Mouse (Mus musculus): ENCODE results near the gene Cdk19.
A peak's percentile ranks its signal among the peaks of the same experiment; 100 is the strongest.
"Not testable (repeated sequence)": the region's sequence is repeated elsewhere in the genome, so short reads cannot be mapped to it uniquely, and the experiment has no call there.

The Cdk19 gene

DNA sequence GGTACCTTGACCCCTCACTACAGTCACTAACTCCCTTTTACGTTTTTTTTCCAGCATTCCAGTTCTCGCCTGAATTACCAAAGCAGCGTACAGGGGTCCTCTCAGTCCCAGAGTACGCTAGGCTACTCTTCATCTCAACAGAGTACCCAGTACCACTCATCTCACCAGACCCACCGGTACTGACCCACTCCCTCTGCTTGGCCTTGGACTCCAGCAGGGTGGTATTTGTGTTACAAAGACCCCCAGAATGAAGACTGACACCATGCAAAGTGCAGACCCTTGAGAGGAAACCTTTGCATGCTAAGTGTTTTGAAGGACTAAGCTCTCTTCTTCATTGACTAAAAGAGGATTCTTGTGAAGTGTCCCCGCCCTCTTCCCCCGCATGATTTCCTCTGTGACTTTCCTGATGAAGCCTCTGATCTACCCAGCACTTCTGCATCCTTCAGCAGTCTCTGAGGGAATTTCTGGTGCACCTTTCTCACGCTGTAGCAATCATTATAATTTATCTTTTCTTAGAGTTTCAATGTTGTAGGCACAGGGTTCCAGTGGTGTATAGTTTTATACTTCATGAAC lies 140.3 kb downstream of the Cdk19 start:
- no peak for DNase-seq (ENCODE audit: low read depth)

DNA sequence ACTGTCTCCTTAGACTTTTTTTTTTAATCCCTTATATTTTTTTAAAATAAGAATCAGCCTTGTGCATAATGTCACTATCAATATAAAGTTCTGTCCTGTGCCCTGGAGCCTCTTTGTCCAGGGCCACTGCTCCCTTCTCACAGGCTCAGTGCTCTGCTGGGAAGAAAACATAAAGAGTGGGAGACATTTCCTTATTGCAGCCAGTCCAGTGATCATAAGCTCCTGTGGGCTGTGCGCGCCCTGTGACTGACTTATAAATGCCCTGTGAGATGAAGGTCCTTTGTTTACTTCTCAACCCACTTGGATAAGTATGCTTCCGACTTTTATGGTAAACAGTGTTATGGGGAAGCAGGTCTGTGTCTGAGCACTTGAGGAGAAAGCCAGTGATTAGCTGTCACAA lies 142.2 kb downstream of the Cdk19 start:
- no peak for DNase-seq (ENCODE audit: low read depth)

DNA sequence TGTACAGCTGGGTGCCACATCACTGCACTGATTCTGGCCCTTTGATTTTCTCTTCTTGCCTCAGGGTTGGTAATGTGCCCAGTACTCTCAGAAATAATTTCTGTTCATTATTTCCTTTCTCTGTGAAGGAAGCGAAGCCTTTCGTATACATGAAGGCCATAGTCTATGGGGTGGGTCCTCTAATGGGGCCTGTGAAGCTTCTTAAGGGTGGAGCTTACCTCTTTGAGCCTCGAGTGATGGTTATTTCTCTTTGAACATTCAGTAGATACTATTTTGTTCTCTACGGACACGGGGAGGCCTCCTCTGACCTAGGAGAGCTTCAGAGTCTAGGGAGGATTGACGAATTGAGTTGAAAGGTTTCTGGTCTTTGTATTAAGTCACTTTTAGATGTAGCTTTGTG lies 142.9 kb downstream of the Cdk19 start:
- DNase-seq (ENCODE audit: low read depth), result no peak

DNA sequence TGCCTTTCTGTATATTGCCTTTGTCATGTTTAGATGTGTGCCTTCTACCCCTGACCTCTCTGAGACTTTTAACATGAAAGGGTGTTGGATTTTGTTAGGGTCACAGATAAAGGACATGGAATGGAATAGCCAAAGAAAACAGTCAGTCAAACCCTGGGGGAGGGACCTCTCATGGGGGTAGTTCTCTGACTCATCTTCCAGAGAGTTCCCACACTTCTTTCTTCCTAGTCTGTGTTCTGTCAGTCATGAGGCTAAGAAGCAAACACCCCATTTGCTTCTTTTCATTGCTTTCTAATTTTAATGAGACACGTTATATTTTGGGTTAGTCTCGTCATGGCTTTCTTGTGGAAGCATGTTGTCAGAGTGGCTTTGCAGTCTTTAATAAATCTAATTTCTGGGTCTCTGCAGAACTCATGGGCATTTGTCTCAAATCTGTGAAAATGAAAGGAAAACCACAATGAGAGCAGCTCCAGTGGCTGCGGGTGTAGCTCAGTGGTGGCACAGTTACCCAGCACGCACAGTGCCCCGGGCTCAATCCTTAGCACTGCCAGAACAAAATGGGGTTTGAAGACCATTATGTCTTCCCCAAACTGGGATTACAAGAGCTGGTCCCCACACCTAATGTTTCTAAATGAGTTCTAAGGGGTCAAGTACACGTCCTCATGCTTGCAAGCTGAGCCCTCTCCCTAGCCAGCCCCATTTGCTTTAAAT lies 149.9 kb downstream of the Cdk19 start:
- peak; percentile 45 for DNase-seq (ENCODE audit: low read depth)

DNA sequence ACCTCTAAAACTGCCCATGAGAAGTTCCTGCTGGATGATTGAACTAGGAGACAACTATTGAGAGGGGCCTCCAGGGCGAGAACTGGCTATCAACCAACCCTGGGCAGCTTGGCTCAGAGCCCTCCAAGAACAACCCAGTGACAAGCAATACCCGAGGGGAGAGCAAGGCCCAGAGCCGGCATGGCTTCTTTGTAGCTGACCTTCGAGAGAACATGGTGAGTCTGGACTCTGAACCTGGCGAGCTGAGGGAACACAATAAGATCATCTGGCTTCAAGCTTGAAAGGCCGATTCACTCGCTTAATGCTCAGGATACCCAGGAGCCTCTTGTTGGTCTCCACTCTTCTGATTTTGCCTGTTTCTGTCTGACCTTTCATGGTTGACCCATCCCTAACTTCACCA lies 151.8 kb downstream of the Cdk19 start:
- no peak for DNase-seq (ENCODE audit: low read depth)

DNA sequence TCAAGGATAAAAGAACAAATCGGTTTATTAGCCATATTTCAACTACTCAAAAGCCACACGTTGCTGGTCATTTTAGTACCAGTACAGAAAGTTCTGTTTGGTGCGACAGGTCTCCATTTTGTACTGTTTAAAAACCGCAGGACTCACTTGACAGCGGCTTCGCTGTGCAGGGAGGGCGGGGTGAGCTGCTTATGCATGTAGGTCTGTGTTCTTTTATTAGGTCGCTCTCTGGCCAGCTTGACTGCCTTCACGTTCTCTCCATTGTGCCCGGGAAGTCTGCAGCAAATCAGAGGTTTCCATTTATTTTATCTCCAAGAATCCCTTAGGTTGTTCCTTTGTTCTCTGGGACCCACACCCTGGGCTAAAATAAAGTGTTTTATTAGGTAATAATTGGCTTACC lies 152.4 kb downstream of the Cdk19 start:
- no peak for DNase-seq (ENCODE audit: low read depth)

DNA sequence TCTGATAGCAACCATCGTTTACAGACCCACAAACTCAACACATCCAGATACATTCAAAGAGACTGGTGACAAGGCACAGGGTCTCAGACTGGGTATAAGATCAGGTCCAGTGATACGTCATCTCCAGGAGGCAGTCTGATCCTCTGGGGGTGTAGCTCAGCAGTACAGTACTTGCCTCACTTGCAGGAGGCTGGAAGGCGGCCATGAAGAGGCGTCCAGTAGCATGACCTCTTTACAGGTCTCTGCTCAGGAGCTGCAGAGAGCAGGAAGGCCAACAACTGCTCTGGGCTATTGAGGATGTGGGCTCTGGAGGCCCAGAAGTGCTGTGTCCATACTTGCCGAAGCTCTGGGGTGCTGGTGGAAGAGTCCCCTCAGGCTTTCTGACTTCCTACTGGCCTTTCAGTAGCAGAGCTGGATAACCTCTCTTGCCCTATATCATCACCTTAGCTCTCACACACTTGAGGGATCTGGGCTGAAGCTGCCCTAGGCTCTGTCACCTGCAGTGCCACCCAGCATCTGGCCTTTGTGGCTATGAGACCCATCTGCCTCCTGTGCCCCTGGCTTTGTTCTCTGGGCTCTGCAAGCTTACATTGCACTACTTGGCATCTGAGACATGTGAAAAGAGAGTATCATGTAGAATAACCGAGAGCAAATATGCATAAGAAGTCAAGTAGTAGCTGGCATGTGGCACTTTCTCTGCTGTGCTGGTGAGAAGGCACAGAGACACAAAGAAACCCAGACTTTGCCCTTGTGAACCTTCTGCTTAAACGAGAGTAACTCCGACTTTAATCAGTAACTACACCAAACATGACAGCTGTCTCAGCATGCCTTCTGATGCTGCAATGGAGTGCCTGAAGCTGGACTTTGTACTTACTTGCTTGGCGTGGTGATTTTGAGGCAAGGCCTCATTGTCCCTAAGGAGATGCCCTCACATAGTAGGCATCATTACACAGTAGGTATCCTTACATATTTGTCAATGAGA lies 155.1 kb downstream of the Cdk19 start:
- no peak for DNase-seq (ENCODE audit: low read depth)

DNA sequence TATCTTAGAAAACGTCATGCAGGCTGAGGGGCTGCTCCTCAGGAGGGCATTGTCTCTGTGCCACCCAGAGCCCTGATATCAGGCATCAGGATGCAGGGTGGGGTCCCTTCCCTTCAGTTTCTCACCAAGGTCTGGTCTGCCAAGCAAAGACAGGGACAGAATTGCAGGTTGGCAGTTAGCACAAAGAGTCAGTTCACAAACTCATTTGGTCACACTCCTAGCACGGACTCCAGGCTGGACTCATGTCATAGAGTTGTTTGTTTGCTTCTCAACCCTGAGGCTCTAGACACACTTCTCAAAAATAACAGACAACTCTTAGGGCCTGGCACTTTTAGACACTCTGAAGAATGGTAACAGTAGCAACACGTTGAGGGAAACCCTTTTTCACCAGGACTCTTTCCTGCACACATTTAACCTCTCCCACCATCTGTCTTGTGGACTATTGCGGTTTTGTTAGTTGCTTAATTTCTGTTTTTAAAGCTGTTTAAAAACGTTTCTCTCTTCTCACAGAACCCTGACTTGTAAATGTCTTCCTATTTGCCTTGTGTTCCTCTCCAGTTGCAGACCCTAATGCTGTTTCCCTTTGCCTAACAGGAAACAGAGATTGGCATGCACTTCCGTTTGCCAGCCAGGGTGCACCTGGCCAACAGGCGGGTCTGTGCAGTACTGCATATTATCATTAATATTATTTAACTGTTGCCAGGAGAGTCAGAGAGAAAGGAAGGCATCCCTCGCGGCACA lies 158.1 kb downstream of the Cdk19 start:
- DNase-seq (ENCODE audit: low read depth), result no peak

DNA sequence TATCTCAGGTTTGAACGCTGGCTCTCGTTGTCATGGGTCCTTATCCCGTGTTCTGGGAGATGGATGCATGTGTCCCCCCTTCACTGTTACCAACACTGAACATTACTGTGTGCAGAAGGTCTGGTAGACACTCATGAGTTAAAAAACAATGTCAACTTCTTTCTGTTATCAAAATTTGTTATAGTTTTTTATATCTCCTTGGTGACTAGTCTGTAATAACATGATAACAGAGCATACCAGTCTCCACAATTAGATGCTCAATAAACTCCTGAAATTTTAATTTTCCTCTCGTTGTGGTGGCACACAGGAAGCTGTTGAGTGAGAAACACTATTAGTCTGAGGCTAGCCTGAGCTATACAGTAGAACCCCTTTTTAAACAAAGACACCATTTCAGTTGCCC lies 159.1 kb downstream of the Cdk19 start:
- no peak for DNase-seq (ENCODE audit: low read depth)

DNA sequence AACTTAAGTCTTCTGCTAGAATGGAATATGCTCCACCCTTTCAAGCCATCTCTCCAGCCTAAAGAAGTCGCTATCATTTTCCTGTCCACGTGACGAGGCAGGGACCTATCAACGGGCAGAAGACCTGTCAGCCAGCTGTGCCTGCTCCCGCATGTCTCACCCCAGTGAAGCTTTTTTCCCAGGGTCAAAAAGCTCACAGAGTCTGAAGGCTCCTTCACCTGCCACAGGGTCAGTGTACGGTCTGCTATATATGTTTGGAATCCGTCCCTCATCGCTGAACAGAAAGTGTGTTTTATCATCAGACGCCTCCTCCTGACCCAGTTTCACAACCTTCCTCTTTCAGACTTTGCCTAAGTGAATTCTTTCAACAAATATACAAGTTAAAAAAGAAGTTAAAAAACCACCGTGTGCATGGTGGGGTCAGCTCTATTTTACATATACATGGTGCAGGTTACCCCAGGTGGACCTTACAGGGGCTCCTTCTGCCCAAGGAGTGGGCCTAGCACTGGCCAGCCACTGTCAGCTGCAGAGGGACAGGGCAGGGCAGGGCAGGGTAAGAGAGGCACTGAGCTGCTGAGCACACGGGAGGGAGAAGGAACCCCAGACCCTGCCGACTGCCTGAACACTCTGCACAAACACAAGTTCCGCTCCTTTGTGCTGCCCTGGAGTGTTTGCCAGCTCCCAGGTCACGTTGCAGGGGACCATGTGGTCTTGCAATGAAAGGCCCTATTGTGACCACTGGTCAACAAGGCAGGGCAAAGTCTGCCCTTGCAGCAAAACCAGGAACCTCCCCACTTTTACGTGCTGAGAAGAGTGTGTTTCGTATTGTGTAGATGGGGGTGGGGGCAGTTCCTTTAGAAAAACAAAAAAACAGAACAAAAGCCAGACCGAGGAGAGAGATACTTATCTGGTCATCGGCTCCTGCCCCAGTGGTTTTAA lies 160.2 kb downstream of the Cdk19 start:
- no peak for DNase-seq (ENCODE audit: low read depth)

DNA sequence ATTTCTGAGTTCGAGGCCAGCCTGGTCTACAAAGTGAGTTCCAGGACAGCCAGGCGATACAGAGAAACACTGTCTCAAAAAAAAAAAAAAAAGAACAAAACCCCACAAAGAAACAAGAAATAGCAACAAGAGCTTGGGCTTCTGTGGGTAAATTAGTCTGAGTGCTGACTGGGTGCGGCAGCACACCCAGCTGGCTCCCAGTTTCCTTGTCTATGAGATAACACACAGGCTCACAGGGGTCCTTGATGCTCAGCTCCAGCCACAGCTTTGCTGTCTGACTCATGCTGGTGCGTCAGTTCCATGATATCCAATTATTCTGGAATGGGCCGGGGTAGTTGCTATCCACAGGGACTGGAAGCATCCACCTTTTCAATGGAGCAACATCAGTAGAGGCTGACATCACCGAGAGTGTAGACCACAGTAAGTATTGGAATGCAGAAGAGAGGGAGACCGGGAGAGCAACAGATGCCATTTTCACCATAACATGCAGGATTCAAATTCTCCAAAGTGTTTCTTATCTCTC lies 161.4 kb downstream of the Cdk19 start:
- peak; percentile 51 for DNase-seq (ENCODE audit: low read depth)

DNA sequence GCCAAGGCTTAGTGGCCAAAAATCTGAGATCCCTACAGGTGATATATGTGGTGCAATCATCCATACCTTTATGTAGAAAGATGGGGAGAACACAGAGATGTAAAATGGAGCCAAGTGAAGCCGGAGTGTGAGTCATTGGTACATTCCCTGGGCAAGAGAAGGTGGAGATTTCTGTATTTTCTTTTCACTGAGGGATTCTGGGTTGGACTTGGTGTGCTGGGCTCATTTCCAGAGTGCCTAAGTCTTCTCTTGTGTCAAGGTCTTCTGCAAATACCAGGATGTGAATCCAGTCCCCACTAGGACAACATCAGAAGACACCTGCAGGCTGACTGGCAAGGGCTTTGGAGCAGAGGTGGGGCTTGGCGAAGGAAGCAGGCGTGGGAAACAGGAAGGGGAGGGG lies 163.4 kb downstream of the Cdk19 start:
- DNase-seq (ENCODE audit: low read depth), result peak; percentile 20

DNA sequence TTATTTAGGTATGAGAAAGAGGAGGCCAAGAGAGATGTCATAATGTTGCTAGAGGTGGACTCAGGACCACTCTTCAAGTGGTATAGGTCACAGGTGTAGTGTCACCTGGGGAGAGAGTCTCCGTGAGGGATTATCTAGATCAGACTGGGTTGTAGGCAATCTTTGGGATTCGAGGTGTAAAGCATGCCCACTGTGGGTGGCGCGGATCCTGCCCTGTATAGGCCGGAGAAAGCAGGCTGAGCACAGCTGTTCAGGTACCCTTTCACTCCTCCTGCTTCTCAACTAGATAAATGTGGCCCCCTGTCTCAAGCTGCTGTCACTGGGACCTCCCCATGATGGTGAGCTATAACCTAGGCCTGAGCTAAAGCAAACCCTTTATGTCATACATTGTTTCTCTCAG lies 171.0 kb downstream of the Cdk19 start:
- no peak for DNase-seq (ENCODE audit: low read depth)

DNA sequence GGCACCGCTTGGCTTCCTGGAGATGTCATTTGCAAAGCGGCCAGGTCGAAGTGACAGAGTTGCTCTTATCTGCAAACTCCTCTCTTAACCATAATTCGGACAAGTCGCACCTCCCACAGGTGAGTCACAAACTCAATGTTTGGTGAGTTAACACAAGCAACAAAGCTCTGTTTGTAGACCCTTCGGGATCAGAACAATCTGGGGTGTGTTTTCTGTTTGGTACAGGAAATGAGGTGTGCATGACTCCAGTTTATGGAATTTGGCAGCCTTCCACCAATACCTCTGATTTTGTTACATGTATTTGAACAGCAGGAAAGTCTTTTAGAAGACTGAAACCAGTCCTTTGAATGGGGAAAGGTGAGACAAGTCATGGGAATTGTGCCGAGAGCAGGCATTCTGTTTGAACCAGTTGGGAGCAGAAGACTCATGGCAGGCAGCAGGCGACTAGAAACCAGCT lies 171.9 kb downstream of the Cdk19 start:
- DNase-seq (ENCODE audit: low read depth), result peak; percentile 56

DNA sequence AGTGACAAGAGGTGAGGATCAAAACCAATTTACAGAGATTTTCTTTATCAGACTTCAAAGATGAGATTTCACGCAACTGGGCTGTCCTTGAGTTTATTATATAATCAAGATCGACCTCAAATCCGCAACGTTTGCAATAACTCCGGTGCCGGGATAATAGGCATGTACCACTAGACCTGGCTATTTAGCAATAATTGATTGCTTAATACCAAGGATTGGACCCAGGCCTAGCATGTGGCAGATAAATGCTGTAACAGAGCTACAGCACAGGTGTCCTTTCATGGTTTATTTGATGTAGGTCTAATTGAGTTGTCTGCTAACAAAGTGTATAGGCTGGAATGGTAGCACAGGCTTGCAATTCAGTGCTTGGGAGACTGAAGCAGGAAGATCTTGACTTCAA lies 172.8 kb downstream of the Cdk19 start:
- no peak for DNase-seq (ENCODE audit: low read depth)

DNA sequence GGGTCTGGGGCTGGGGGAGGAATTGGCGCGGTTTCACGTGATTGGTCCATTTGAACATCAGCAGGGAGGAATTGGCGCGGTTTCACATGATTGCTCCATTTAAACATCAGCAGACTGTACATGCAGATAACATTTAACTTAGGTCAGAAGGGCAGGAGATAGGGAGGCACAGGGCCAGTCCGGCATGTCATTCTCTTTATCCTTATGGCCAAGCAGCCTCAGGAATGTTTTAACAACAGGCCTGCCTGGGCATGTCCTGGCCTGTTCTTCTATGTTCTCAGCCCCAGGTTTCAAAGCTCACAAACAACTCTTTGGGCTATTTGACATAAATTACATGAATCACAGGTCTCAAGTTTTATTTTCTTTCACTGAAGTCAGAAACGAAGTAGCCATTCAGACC lies 173.6 kb downstream of the Cdk19 start:
- not testable (repeated sequence) for DNase-seq (ENCODE audit: low read depth)

DNA sequence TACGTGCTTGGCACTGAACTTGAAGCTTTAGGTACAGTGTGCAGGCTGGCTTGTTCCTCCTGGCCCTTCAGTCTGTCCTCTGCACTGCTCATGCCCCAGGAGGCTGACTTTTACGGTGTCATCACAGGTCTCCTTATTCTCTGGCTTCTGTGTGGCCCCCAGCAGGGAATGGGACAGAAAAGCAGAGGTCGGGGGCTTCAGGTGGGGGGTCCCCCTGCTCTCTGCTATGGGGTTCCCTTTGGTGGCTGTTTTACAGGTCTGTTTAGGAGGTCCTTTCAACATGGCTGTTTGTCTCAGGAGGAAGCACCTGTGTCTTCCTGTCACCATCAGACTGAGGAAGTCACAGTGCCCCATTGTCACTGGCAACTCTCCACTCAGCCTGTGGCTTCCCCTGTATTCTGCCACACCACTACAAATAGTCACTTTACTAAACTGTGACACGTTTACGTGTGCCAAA lies 175.9 kb downstream of the Cdk19 start:
- no peak for DNase-seq (ENCODE audit: low read depth)

DNA sequence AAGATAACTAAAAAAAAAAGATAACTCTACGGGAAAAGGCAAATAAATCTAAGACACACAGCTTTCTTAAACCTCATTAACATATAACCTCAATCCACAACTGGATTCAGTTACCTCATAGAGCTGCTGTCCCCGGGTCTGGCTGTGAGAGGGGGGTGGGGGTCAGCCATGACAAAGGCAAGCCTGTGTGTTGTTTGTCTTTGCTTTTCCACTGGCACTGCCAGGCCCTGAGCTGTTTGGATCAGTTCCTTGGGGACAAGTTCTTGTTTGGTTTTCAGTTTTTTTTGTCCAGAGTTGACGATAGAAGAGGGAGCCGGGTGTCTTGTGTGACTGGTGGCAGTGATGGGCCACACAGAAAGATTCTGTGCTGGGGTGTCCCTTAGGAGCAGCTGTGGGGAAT lies 177.1 kb downstream of the Cdk19 start:
- no peak for DNase-seq (ENCODE audit: low read depth)

DNA sequence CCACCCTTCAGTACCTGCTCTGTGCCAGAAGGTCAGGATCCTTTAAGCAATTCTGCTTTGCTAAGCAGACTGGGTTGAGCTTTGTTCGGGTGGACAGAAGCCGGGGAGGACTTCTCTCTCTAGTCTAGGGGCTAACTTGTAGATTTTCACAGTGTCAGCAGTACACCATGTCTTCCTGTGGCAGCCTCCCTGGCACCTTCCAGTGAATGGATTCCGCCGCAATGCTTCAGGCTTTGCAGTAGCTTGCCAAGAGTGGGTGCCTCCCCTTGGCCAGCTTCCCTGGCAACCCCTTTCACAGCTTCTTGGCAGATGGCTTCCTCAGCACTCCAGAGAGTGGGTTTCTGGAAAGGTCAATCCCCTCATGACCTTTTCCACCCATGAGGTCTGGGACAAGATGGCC lies 180.2 kb downstream of the Cdk19 start:
- DNase-seq (ENCODE audit: low read depth), result peak; percentile 46

DNA sequence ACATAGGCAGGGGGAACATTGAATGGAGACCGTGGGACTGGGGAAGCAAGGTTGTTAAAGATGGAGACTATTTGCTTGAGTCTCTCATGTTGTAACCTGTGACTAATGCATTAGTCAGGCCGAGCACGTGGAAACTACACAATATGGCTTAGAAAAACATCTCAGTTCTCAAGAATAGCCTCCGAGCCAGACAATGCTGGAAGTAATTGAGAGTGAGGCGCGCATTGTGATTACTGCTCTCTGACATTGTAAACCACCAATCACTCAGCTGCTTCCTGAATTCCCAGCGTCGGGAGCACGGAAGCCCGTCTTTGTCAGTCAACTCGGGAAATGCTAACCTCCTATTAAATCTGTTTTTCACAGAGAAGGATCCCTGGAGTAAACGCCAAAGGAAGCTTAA lies 182.2 kb downstream of the Cdk19 start:
- DNase-seq (ENCODE audit: low read depth), result peak; percentile 90

Data from NIH3T3 (cell line).